Mouse (Mus musculus) layer of hippocampus, postnatal 14 days (tissue): ENCODE measurements at regions not wholly inside any gene's neighbourhood (a gene's known extent, or its start where the extent isn't known, plus 50 kb on each side); places are given as distances from the start of the nearest gene placed in this dataset.
A peak's percentile ranks its signal among the peaks of the same experiment; 100 is the strongest.

Source experiments
- DNase-seq, 2 experiments: peaks; one replicate each; pipeline ENCODE4 v3.0.0; 2021 to 2022; ENCODE audit warnings: low spot score in 2 of 2, mixed read lengths in 1 of 2

- DNase-seq = no peak
These were observed 223.0 kb upstream of the 4930550L24Rik start for GRCm38 (mm10) chrX:58686119-58686518.

GRCm38 (mm10) chrX:58688964-58689363 lies 220.2 kb upstream of the 4930550L24Rik start:
- DNase-seq = no peak

GRCm38 (mm10) chrX:58702152-58702741 lies 206.9 kb upstream of the 4930550L24Rik start:
- peak; percentile 6 to 30 for DNase-seq
